Mouse (Mus musculus) bone marrow, adult 2 months (tissue): ENCODE measurements around the gene Dusp10.

ENCODE experiments used
- CTCF ChIP-seq: fragments of 200-500 bp; IDR thresholded peaks from 2 replicates; pipeline ENCODE4 v1.5.1; 2011; ENCODE audit warnings: low read length, control low read depth; ENCODE audit not compliant: control insufficient read depth, insufficient read depth
- POLR2A ChIP-seq: fragments of 200-500 bp; IDR thresholded peaks from 2 replicates; pipeline ENCODE4 v1.6.1; 2011; ENCODE audit warnings: low read depth, mild to moderate bottlenecking, control low read depth, low read length, borderline replicate concordance; ENCODE audit not compliant: control insufficient read depth

DNA sequence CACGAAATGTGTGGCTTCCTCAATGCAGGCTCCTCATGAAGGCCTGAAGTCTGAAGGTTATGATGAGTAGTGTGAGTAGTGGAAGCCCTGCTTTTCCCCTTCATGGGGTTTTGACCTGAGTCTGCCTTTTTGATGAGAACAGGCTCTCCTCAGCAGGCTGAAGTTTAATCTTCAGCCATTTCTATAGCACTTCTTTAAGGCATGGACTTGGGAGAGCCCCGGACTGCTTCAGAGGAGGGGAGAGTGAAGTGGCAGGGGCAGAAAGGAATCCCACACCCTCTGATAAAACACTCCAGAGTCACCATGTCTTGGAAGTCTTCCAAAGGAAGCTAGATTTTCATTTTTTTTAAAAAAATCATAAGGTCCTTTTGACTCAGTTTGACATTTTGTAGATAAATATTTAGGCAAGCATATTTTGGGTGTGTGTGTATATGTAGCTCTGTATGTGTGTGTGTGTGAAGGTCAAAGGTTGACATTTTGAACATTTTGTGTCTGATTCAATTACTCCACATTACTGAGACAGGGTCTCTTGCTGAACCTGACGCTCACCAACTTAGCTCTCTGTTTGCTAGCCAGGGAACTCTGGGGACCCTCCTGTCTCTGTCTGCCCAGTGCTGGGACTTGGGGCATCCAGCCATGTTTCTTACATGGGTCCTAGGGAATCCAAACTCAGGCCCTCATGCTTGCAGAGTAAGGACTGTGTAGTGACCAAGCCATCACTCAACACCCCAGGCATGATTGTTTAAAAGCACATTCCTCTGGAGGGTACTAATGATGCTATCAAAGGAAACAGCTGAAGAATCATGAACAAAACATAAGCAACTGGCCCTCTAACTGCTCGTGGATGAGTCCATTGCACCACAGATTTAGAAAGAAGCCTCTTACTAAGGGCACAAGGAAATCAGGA is 48.0 kb downstream of the Dusp10 start:
- TF ChIP-seq CTCF (no peak), POLR2A (no peak)
